Comparison of ENCODE assay signal across 15 mouse cellular contexts in genomic region chr12:82815982-82816381, GRCm38 (mm10).
"Had no signal": no experiment of that assay in that cellular context is flagged by ENCODE, and none has a peak within 500 bp of the region (broad histone marks: within the 10 kb centered on the region; RNA-seq: fewer than 3 reads in every experiment).

No protein-coding gene starts in this region.

- H3K27me3 ChIP-seq: liver, embryonic 15.5 days; neural tube, embryonic 12.5 days; stomach, embryonic 15.5 days had no signal

- H3K9me3 ChIP-seq: limb, embryonic 10.5 days; liver, embryonic 15.5 days; midbrain, embryonic 10.5 days; neural tube, embryonic 12.5 days; stomach, embryonic 15.5 days had no signal

- H3K4me3 ChIP-seq: layer of hippocampus, adult 2 months; limb, embryonic 10.5 days; liver, embryonic 15.5 days; midbrain, embryonic 10.5 days; neural tube, embryonic 12.5 days; stomach, embryonic 15.5 days had no signal

- DNase-seq: kidney, adult 9 months; kidney, postnatal 36 days; lung, embryonic 14.5 days; lung, postnatal 10 days; lung, postnatal 4 days; midbrain, embryonic 14.5 days; thymus, postnatal 36 days had no signal

- H3K4me1 ChIP-seq: limb, embryonic 10.5 days; liver, embryonic 15.5 days; midbrain, embryonic 10.5 days; neural tube, embryonic 12.5 days; stomach, embryonic 15.5 days had no signal

- H3K27ac ChIP-seq: kidney, postnatal 0 days; layer of hippocampus, adult 2 months; limb, embryonic 10.5 days; liver, embryonic 15.5 days; midbrain, embryonic 10.5 days; neural tube, embryonic 12.5 days; stomach, embryonic 15.5 days had no signal

- H3K9ac ChIP-seq: liver, embryonic 15.5 days; lung, embryonic 14.5 days; neural tube, embryonic 12.5 days; stomach, embryonic 15.5 days had no signal

- H3K36me3 ChIP-seq: limb, embryonic 10.5 days; liver, embryonic 15.5 days; midbrain, embryonic 10.5 days; neural tube, embryonic 12.5 days; stomach, embryonic 15.5 days had no signal

- H3K4me2 ChIP-seq: liver, embryonic 11.5 days; liver, embryonic 15.5 days; lung, embryonic 14.5 days; neural tube, embryonic 12.5 days; stomach, embryonic 15.5 days had no signal
